Mouse (Mus musculus) limb, embryonic 11.5 days (tissue): ENCODE measurements around the gene Cyp2c38. TPM values are rescaled to one million over a fixed set of nuclear protein-coding genes. Genes with fewer than 3 reads are reported as not detected.
"Not testable (repeated sequence)": the region's sequence is repeated elsewhere in the genome, so short reads cannot be mapped to it uniquely, and the experiment has no call there.

Experiments
- ATAC-seq: fragments of 200-750 bp; cut with Nextera tagmentation; 2 replicates; pipeline ENCODE4 v1.8.0; 2017; ENCODE audit warnings: low read depth; ENCODE audit not compliant: insufficient number of reproducible peaks, low FRiP score, low TSS enrichment
- DNase-seq: peaks from one replicate; pipeline ENCODE4 v3.0.0-alpha.2; 2015; ENCODE audit warnings: low spot score
- H3K27ac ChIP-seq: fragments of 300-500 bp; sonication (generic); replicated peaks from 2 replicates; pipeline ENCODE4 v1.5.1; 2014; ENCODE audit warnings: low read depth, mild to moderate bottlenecking, low read length
- H3K27me3 ChIP-seq: fragments of 300-500 bp; sonication (generic); 2 replicates; pipeline ENCODE4 v1.6.1; 2014; ENCODE audit warnings: mild to moderate bottlenecking, low read length, mixed read lengths; ENCODE audit not compliant: control insufficient read depth, insufficient read depth
- H3K36me3 ChIP-seq: fragments of 300-500 bp; sonication (generic); 2 replicates; pipeline ENCODE4 v1.6.1; 2014; ENCODE audit warnings: mild to moderate bottlenecking, low read length, moderate library complexity, mixed read lengths; ENCODE audit not compliant: control insufficient read depth, insufficient read depth
- H3K4me1 ChIP-seq: fragments of 300-500 bp; sonication (generic); 2 replicates; pipeline ENCODE4 v1.6.1; 2014; ENCODE audit warnings: low read length, mixed read lengths; ENCODE audit not compliant: control insufficient read depth, insufficient read depth
- H3K4me2 ChIP-seq: fragments of 300-500 bp; sonication (generic); 2 replicates; pipeline ENCODE4 v1.6.1; 2014; ENCODE audit warnings: low read depth, mild to moderate bottlenecking, moderate library complexity; ENCODE audit not compliant: severe bottlenecking
- H3K4me3 ChIP-seq: fragments of 300-500 bp; sonication (generic); 2 replicates; pipeline ENCODE4 v1.5.1; 2014; ENCODE audit warnings: low read depth, low read length
- H3K9ac ChIP-seq: fragments of 300-500 bp; sonication (generic); 2 replicates; pipeline ENCODE4 v1.6.1; 2014; ENCODE audit warnings: mild to moderate bottlenecking, low read length
- H3K9me3 ChIP-seq: fragments of 300-500 bp; sonication (generic); 2 replicates; pipeline ENCODE4 v1.6.1; 2016; ENCODE audit warnings: low read length; ENCODE audit not compliant: control insufficient read depth
- WGBS: fragments of 180-500 bp; shearing (Covaris S2); extraction: QIAGEN DNeasy Blood & Tissue Kit; methylation state at CpG from one replicate; pipeline ENCODE4 v1.1.7; 2014; 5-methylcytosine and 5-hydroxymethylcytosine counted together
- polyA plus RNA-seq: library from polyadenylated mRNA; unstranded; fragments of >200 nt; fragmentation: Nextera tagmentation; extraction: Ambion mirVana; gene quantifications from 2 replicates; pipeline ENCODE4 v1.2.1, GENCODE M21; 2014

Gene Cyp2c38
- not detected in 2 replicates for polyA plus RNA-seq

- no peaks in the 10 kb centered on the region for H3K4me1 ChIP-seq
- H3K4me3 ChIP-seq = no peak within 1 kb of the TSS
- no peak within 1 kb of the TSS for H3K27ac ChIP-seq
- no peaks in the 10 kb centered on the region for H3K27me3 ChIP-seq
- WGBS = 81% methylated on average over 1 of the region's 1 CpGs
- DNase-seq (no peak), ATAC-seq (no peak)
- no peaks in the 10 kb centered on the region for H3K36me3 ChIP-seq
- H3K9me3 ChIP-seq = no peaks in the 10 kb centered on the region
- no peak within 1 kb of the TSS for H3K4me2 ChIP-seq
- no peak within 1 kb of the TSS for H3K9ac ChIP-seq
Measured at GRCm38 (mm10) chr19:39462941-39463340, at the start of gene Cyp2c38. TSS of gene Cyp2c38 (minus strand) at chr19:39463075.

DNA sequence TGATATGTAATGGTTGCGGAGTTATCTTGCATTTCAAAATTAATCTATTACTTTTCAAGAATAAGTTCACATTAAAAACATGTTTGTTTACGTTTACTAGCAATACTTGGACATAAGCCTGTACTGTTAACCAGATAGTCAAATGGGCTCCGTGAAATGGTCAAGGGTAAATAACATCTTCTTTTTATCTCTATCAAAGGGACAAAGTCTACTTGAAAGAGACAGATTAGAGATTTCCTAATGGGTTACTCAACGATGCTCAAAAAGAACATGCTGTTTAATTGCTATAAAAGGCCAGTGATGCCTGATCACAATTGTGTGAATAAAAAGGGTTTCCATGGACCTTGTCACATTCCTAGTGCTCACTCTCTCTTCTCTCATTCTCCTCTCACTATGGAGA, 47.7 kb upstream of the Cyp2c38 start, which contains the start of gene Cyp2c39:
Gene Cyp2c39, plus strand, starts transcription at position 329 of the 400 bp plus-strand sequence.
- H3K4me2 ChIP-seq = no peak within 1 kb of the TSS
- 84% methylated on average over 4 of the region's 4 CpGs for WGBS
- ATAC-seq = no peak

DNA sequence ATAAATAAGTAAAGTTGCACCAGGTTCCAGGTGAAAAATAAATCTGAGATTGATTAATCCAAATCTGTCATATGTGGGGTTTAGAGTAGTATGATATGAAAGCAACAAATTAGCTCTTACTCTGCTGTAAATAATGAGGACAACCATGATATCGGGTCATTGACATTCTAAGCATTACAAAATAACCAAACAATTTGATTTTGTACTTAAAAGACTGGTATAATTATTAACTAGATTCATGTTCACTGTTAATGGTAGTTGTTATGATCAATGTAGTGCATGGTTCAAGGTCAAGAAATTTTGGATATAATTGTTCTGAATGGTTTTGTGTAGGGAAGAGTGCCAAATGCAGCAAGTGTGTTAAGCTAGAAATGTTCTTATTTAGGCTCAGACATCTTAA, 46.7 kb upstream of the Cyp2c38 start:
- Histone ChIP-seq H3K27ac (no peak overlapping the region), H3K36me3 (no peaks in the 10 kb centered on the region), H3K4me1 (no peaks in the 10 kb centered on the region), H3K9ac (no peak overlapping the region), H3K9me3 (no peaks in the 10 kb centered on the region), H3K4me3 (no peak overlapping the region), H3K27me3 (no peaks in the 10 kb centered on the region), H3K4me2 (no peak overlapping the region)
- ATAC-seq = no peak
- WGBS = 74% methylated on average over 1 of the region's 1 CpGs
- no peak for DNase-seq

More for the DNA sequence above, 47.7 kb upstream of the Cyp2c38 start, which contains the start of gene Cyp2c39:
- Histone ChIP-seq H3K9me3 (no peaks in the 10 kb centered on the region), H3K27me3 (no peaks in the 10 kb centered on the region), H3K36me3 (no peaks in the 10 kb centered on the region), H3K4me1 (no peaks in the 10 kb centered on the region), H3K9ac (no peak within 1 kb of the TSS), H3K27ac (no peak within 1 kb of the TSS), H3K4me3 (no peak within 1 kb of the TSS)
- no peak for DNase-seq

DNA sequence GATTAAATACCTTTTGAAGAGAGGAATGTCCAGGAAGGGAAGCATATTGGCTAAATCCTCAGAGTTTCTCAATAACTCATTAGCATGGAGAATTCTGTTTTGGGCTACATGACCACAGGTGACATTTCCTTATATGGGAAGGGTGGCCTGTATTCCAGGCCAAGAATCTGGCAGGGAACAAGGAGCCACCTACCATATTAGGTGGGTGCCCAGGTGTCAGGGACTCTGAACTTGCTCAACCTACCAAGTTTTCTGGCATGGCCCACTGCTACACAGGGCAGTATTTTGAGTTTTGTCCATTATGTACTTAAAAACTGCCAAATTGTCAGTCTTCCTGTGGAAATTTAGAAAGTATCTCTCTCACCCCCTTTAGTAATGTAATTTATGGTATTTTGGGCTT, 43.5 kb upstream of the Cyp2c38 start:
- Histone ChIP-seq H3K4me1 (no peaks in the 10 kb centered on the region), H3K4me2 (no peak overlapping the region), H3K9me3 (no peaks in the 10 kb centered on the region), H3K4me3 (no peak overlapping the region), H3K27me3 (no peaks in the 10 kb centered on the region), H3K36me3 (no peaks in the 10 kb centered on the region), H3K9ac (no peak overlapping the region), H3K27ac (no peak overlapping the region)
- ATAC-seq (no peak), DNase-seq (no peak)

DNA sequence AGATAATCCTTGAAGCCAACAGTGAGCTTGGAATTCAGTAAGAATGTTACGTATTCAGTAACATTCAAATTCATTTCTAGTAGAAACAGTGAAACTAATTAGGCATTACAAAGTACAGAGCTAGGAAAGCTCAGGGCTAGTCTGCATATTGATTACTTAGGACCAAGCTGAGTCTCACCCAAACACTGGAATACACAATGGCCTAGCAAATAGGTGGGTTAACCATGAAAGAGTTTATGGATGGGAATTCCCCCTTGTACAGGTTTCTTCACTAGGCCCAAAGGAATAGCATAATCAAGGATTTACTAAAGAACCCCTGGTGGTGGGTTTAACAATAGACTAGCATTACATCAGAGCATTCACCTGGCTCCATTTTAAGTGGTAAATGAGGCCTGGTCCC, 21.1 kb upstream of the Cyp2c38 start:
- not testable (repeated sequence) for H3K4me2 ChIP-seq, ATAC-seq, DNase-seq, H3K36me3 ChIP-seq, H3K9ac ChIP-seq, H3K4me3 ChIP-seq, H3K27me3 ChIP-seq, H3K27ac ChIP-seq, H3K4me1 ChIP-seq, H3K9me3 ChIP-seq
- 92% methylated on average over 1 of the region's 1 CpGs for WGBS

DNA sequence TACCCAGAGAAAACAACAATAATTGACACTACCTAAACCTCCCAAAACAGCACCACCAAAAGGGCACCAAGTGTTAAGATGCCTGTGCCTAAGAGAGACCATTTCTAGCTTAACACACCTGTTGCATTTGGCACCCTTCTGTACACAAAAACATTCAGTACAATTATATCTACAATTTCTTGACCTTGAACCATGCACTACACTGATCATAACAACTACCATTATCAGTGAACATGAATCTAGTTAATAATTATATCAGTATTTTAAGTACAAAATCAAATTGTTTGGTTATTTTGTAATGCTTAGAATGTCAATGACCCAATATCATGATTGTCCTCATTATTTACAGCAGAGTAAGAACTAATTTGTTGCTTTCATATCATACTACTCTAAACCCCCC, 1.0 kb upstream of the Cyp2c38 start:
- no peak overlapping the region for H3K9ac ChIP-seq
- H3K27me3 ChIP-seq = no peaks in the 10 kb centered on the region
- H3K4me1 ChIP-seq = no peaks in the 10 kb centered on the region
- ATAC-seq (no peak), DNase-seq (no peak)
- H3K4me3 ChIP-seq = no peak overlapping the region
- H3K4me2 ChIP-seq = no peak overlapping the region
- no peaks in the 10 kb centered on the region for H3K9me3 ChIP-seq
- no peaks in the 10 kb centered on the region for H3K36me3 ChIP-seq
- no peak overlapping the region for H3K27ac ChIP-seq

Other genes with a start within 250 kb of the Cyp2c38 start
- not detected in 2 replicates for gene Cyp2c29, start 193.7 kb downstream of the Cyp2c38 start, polyA plus RNA-seq
- not detected in 2 replicates for gene Cyp2c39, start 47.8 kb upstream of the Cyp2c38 start, polyA plus RNA-seq
- gene Cyp2c67, start 186.0 kb upstream of the Cyp2c38 start, polyA plus RNA-seq = not detected in 2 replicates